Mouse (Mus musculus) neural tube, postnatal 0 days (tissue): ENCODE data around the gene Slc8a1. TPM values are rescaled to one million over a fixed set of nuclear protein-coding genes. Genes with fewer than 3 reads are reported as not detected.

Experiments
- polyA plus RNA-seq: library from polyadenylated mRNA; unstranded; fragments of >200 nt; fragmentation: Nextera tagmentation; extraction: Ambion mirVana; gene quantifications from 2 replicates; pipeline ENCODE4 v1.2.1, GENCODE M21; 2015

Gene Slc8a1
- 25.0 and 29.2 TPM in 2 replicates for polyA plus RNA-seq

GRCm38 (mm10) chr17:81738311-81738755, at the start of gene Slc8a1:
TSS of gene Slc8a1 (minus strand) at chr17:81738377.

GRCm38 (mm10) chr17:81441463-81441862, 296.7 kb downstream of the Slc8a1 start, which contains the start of gene Gm11096:
TSS of gene Gm11096 (plus strand) at chr17:81441763.

